Mouse (Mus musculus): ENCODE measurements at regions not wholly inside any gene's neighbourhood (a gene's known extent, or its start where the extent isn't known, plus 50 kb on each side); places are given as distances from the start of the nearest gene placed in this dataset.

DNA sequence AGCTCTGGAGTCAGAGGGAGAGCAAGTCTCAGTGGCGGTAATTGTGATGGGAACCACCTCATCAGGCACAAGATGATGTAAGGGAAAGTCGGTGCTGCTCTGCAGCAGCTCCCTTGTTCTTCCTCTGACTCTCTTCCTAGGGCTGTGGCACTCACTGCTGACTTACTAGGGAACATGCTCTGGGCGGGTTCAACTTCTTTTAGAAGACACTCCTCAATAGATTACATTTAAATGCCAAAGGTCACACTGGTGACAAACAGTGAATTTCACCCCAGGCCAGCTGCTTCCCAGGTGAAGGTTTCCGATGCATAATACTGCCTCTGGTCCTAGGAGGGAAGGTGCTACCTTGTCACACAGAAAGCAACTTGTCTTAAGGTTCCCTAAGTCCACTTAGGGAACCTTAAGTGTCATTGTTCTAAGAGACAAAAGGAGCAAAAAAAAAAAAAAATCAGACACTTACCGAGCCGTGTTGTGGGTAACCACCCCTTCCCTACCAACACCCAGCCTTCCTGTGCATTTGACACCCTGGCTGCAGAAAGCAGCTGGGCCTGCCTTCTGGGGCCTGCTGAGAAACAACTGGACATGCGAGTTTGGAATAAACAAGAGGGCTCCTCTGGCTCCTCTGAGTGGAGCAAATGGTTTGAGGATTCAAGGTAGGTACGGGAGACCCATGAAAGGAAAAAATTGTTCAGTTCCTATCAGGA lies 135.0 kb downstream of the Pja1 start:
- TF ChIP-seq EP300 (IDR thresholded peaks at IDR 0.05; ENCODE audit: insufficient read depth, low read depth, low read length) (no peak), CTCF (IDR thresholded peaks at IDR 0.05) (no peak)

All from heart, adult 2 months (tissue).